Mouse (Mus musculus) adrenal gland, adult 2 months (tissue): ENCODE data around the gene Dennd6a. TPM values are rescaled to one million over a fixed set of nuclear protein-coding genes. Genes with fewer than 3 reads are reported as not detected.

Experiments
- microRNA-seq, 2 experiments: library from miRNA; unstranded; fragments of <30 nt; microRNA quantifications; one replicate each; pipeline ENCODE4 v1.2.0; 2021
- polyA plus RNA-seq: library from polyadenylated mRNA; depleted of rRNA; stranded (reverse); fragments of >200 nt; gene quantifications from 2 replicates; pipeline ENCODE4 v1.2.3, GENCODE M21; 2012; rRNA removed
- total RNA-seq, 2 experiments: library from RNA; stranded (reverse); gene quantifications; 2 replicates each; pipeline ENCODE4 v1.2.3; 2021

The Dennd6a gene
- total and polyA plus RNA-seq, 3 experiments: 11.7 to 36.4 (median 33.3) TPM

Small RNA genes within 50 kb of the gene (microRNA-seq; reads per million reads assigned to microRNA genes)
- 0 to 0.41 reads per million in 2 experiments for gene Mir7672

Other genes with a start within 250 kb of the Dennd6a start
- 10 to 100 TPM; 87.7 to 90.0 TPM for gene Slmap, start 38.9 kb upstream of the Dennd6a start, total RNA-seq
- 54.3 and 54.4 TPM in 2 replicates for gene Slmap, start 38.9 kb upstream of the Dennd6a start, polyA plus RNA-seq
- gene Arf4, start 64.2 kb downstream of the Dennd6a start, total RNA-seq: 100 to 1,000 TPM; 169 to 191 TPM
- 420 and 432 TPM in 2 replicates for gene Arf4, start 64.2 kb downstream of the Dennd6a start, polyA plus RNA-seq
- 10 to 100 TPM in 1 of 2 experiments, 1 to 10 TPM in 1; 9.1 to 11.4 TPM for gene Pde12, start 96.0 kb downstream of the Dennd6a start, total RNA-seq
- gene Pde12, start 96.0 kb downstream of the Dennd6a start, polyA plus RNA-seq: 7.1 and 7.5 TPM in 2 replicates
- under 1 TPM; 0.03 to 0.06 TPM for gene Dnah12, start 119.4 kb downstream of the Dennd6a start, total RNA-seq
- not detected in 2 replicates for gene Dnah12, start 119.4 kb downstream of the Dennd6a start, polyA plus RNA-seq